In the genomic region with DNA sequence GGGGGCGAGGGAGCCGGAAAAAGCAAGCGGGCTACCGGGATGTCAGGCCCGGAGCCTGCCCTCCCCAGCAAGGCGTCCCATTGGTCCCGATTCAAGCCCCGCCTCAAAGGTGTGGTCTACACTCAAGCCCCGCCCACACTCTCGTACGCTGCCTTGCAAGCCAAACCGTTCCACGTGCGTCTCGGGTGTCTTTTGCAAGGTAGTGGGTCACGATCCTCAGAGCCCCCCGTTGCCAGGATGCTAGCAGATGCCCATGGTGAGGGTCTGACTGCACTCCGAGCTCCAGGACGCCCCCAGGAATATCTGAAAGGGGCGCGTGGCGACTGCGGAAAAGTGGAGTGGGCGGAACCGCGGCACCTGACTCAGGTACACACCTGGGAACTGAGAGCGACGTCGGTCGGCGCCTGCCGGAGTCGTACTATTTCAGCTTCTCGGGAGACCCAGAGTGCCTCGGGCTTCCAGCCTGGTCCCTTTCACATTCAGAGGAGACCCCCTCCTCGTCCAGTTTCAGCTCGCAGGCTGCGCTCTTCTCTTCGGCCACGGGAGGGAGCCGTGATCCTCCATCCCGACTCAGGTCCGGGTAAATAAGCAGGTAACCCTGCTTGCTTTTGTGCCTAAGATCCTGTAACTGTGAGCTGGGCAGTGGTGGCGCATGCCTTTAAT, we compare ENCODE assay signal across 8 mouse cellular contexts. TPM values are rescaled to one million over a fixed set of nuclear protein-coding genes. Genes with fewer than 3 reads are reported as not detected.
DNase-seq lines count a peak whose midpoint lies in the region; ATAC-seq lines count a peak whose summit lies in the region.

Gene Slc12a9, minus strand, starts transcription at position 86 of the 663 bp plus-strand sequence.

- DNase-seq in CD4-positive helper T cell, adult 2 months (ENCODE audit: low read depth, low spot score): peak; percentile 93
- DNase-seq in brain, embryonic 18.5 days (ENCODE audit: low read depth, low spot score): peak; percentile 82
- peak; percentile 98 for DNase-seq in kidney, postnatal 10 days
- DNase-seq in natural killer cell, adult 2 months (ENCODE audit: low spot score in 2 of 2): peak; percentile 88 to 91

- peak; percentile 89 for ATAC-seq in erythroid progenitor cell, adult 5-6 weeks (replicated peaks; ENCODE audit: low FRiP score, poor library complexity, severe bottlenecking)
- ATAC-seq in heart, embryonic 12.5 days (ENCODE audit: insufficient number of reproducible peaks, low FRiP score): peak; percentile 94
- ATAC-seq in liver, embryonic 12.5 days: peak; percentile 81
- peak; percentile 83 for ATAC-seq in stomach, embryonic 15.5 days (ENCODE audit: insufficient read depth, low FRiP score, low read depth)

- WGBS in heart, embryonic 12.5 days: under 1% methylated on average over 44 of the region's 44 CpGs
- under 1% methylated on average over 44 of the region's 44 CpGs for WGBS in liver, embryonic 12.5 days (ENCODE audit: insufficient replicate concordance)
- under 1% methylated on average over 44 of the region's 44 CpGs for WGBS in stomach, embryonic 15.5 days

- peak within 1 kb of the TSS; percentile 86 for H3K9ac ChIP-seq in heart, embryonic 12.5 days
- H3K9ac ChIP-seq in liver, embryonic 12.5 days: peak within 1 kb of the TSS; percentile 67
- peak within 1 kb of the TSS; percentile 68 for H3K9ac ChIP-seq in stomach, embryonic 15.5 days

- H3K27me3 ChIP-seq in heart, embryonic 12.5 days (replicated peaks): no peaks in the 10 kb centered on the region
- H3K27me3 ChIP-seq in liver, embryonic 12.5 days (replicated peaks): no peaks in the 10 kb centered on the region
- H3K27me3 ChIP-seq in stomach, embryonic 15.5 days (replicated peaks): no peaks in the 10 kb centered on the region

- H3K9me3 ChIP-seq in heart, embryonic 12.5 days (replicated peaks): no peaks in the 10 kb centered on the region
- no peaks in the 10 kb centered on the region for H3K9me3 ChIP-seq in liver, embryonic 12.5 days (replicated peaks)
- no peaks in the 10 kb centered on the region for H3K9me3 ChIP-seq in stomach, embryonic 15.5 days

- peaks cover 11% of the 10 kb centered on the region for H3K36me3 ChIP-seq in heart, embryonic 12.5 days
- H3K36me3 ChIP-seq in liver, embryonic 12.5 days: peaks cover 3% of the 10 kb centered on the region; the same call in 1 of the 2 replicates
- H3K36me3 ChIP-seq in stomach, embryonic 15.5 days: no peaks in the 10 kb centered on the region

- peak within 1 kb of the TSS; percentile 86 for H3K4me3 ChIP-seq in heart, embryonic 12.5 days
- peak within 1 kb of the TSS; percentile 71 for H3K4me3 ChIP-seq in liver, embryonic 12.5 days
- H3K4me3 ChIP-seq in stomach, embryonic 15.5 days (replicated peaks): peak within 1 kb of the TSS; percentile 72

- peak within 1 kb of the TSS; percentile 100 for H3K4me2 ChIP-seq in heart, embryonic 12.5 days
- peak within 1 kb of the TSS; percentile 93 for H3K4me2 ChIP-seq in liver, embryonic 12.5 days
- peak within 1 kb of the TSS; percentile 97 for H3K4me2 ChIP-seq in stomach, embryonic 15.5 days

- H3K4me1 ChIP-seq in heart, embryonic 12.5 days (replicated peaks): peaks cover 22% of the 10 kb centered on the region
- H3K4me1 ChIP-seq in liver, embryonic 12.5 days: peaks cover 50% of the 10 kb centered on the region
- H3K4me1 ChIP-seq in stomach, embryonic 15.5 days: peaks cover 22% of the 10 kb centered on the region

- no peak within 1 kb of the TSS for H3K27ac ChIP-seq in heart, embryonic 12.5 days (ENCODE audit: poor library complexity, severe bottlenecking)
- no peak within 1 kb of the TSS for H3K27ac ChIP-seq in liver, embryonic 12.5 days
- peak within 1 kb of the TSS; percentile 33 for H3K27ac ChIP-seq in stomach, embryonic 15.5 days

RNA-seq across cellular contexts. Expression of gene Slc12a9, which starts in this region (rescaled TPM):
- 0.72 and 1.7 TPM in 2 replicates for total RNA-seq in erythroid progenitor cell, adult 5-6 weeks (2015; ENCODE audit: low replicate concordance)
- total RNA-seq in erythroid progenitor cell, adult 5-6 weeks (2017; ENCODE audit: low replicate concordance): 0.15 and 0.64 TPM in 2 replicates
- polyA plus RNA-seq in heart, embryonic 12.5 days (2016; fragmentation: Nextera tagmentation; extraction: Ambion mirVana): 9.4 and 10.2 TPM in 2 replicates
- polyA plus RNA-seq in liver, embryonic 12.5 days (2016; fragmentation: Nextera tagmentation; extraction: Ambion mirVana): 5.0 and 5.8 TPM in 2 replicates
- 13.0 and 14.5 TPM in 2 replicates for polyA plus RNA-seq in stomach, embryonic 15.5 days (2015; fragmentation: Nextera tagmentation; extraction: Ambion mirVana)
